Mouse (Mus musculus) ES-E14 (cell line): ENCODE measurements around the gene Celsr3. TPM values are rescaled to one million over a fixed set of nuclear protein-coding genes. Genes with fewer than 3 reads are reported as not detected.

Experiments used
- DNase-seq: peaks from one replicate; pipeline ENCODE4 v3.0.0-alpha.2; 2013; ENCODE audit warnings: low read depth, low spot score
- H3K27ac ChIP-seq: 2 replicates; pipeline ENCODE4 v1.5.1; 2012; ENCODE audit warnings: low read depth, mild to moderate bottlenecking, low read length, moderate library complexity, mixed read lengths; ENCODE audit not compliant: poor library complexity, insufficient read depth, severe bottlenecking
- H3K36me3 ChIP-seq: 2 replicates; pipeline ENCODE4 v1.6.1; 2012; ENCODE audit warnings: mild to moderate bottlenecking, low read length, moderate library complexity, mixed read lengths; ENCODE audit not compliant: control insufficient read depth, poor library complexity, insufficient read depth, severe bottlenecking
- H3K4me1 ChIP-seq, 2 experiments: fragments of 150-350 bp in 1 of 2; sonication (generic) in 1 of 2; 2 replicates each; pipeline ENCODE4 v1.6.1; 2012; ENCODE audit warnings: low read length in 2 of 2, mild to moderate bottlenecking in 1 of 2, mixed read lengths in 1 of 2; ENCODE audit not compliant: control insufficient read depth in 2 of 2, insufficient read depth in 2 of 2, poor library complexity in 1 of 2
- H3K4me3 ChIP-seq, 2 experiments: fragments of 150-350 bp in 1 of 2; sonication (generic) in 1 of 2; 2 replicates each; pipeline ENCODE4 v1.5.1; 2012; ENCODE audit warnings: low read length in 2 of 2, low read depth in 1 of 2, mild to moderate bottlenecking in 1 of 2, mixed read lengths in 1 of 2; ENCODE audit not compliant: insufficient read depth in 1 of 2, poor library complexity in 1 of 2, severe bottlenecking in 1 of 2
- H3K9ac ChIP-seq: 2 replicates; pipeline ENCODE4 v1.6.1; 2012; ENCODE audit warnings: low read depth, mild to moderate bottlenecking, low read length, mixed read lengths; ENCODE audit not compliant: poor library complexity, insufficient read depth, severe bottlenecking
- H3K9me3 ChIP-seq: fragments of 150-350 bp; sonication (generic); 2 replicates; pipeline ENCODE4 v1.6.1; 2012; ENCODE audit warnings: low read depth, mild to moderate bottlenecking, low read length; ENCODE audit not compliant: control insufficient read depth, insufficient read depth
- CHD2 ChIP-seq: IDR thresholded peaks from 2 replicates; pipeline ENCODE4 v1.6.1; 2014; ENCODE audit warnings: mild to moderate bottlenecking, low read depth, low read length, inconsistent platforms
- HCFC1 ChIP-seq: IDR thresholded peaks from 2 replicates; pipeline ENCODE4 v1.6.1; 2012; ENCODE audit warnings: low read length, inconsistent platforms, borderline replicate concordance; ENCODE audit not compliant: insufficient read depth
- MAFK ChIP-seq: IDR thresholded peaks from 2 replicates; pipeline ENCODE4 v1.6.1; 2014; ENCODE audit warnings: mild to moderate bottlenecking, low read depth, low read length, inconsistent platforms; ENCODE audit not compliant: insufficient read depth
- ZC3H11A ChIP-seq: IDR thresholded peaks from 2 replicates; pipeline ENCODE4 v1.6.1; 2012; ENCODE audit warnings: low read depth, mild to moderate bottlenecking, inconsistent platforms, low read length, borderline replicate concordance
- ZNF384 ChIP-seq: IDR thresholded peaks from 2 replicates; pipeline ENCODE4 v1.6.1; 2012; ENCODE audit warnings: low read depth, low read length, inconsistent platforms
- in situ Hi-C, 2 experiments: fragments of 600-800 bp; cut with MboI; formaldehyde crosslinking; loops; one replicate each; pipeline ENCODE4 v1.15.1; 2025; ENCODE audit warnings: low sequenced_read_pairs in 2 of 2, inconsistent platforms in 1 of 2; ENCODE audit not compliant: unreplicated experiment in 2 of 2
- total RNA-seq: library from RNA; depleted of rRNA; stranded (reverse); fragments of 300-350 nt; gene quantifications from 2 replicates; pipeline ENCODE4 v1.2.3, GENCODE M21; 2012; rRNA removed

Gene Celsr3
- total RNA-seq, 1 experiment, result 4.3 TPM

DNA sequence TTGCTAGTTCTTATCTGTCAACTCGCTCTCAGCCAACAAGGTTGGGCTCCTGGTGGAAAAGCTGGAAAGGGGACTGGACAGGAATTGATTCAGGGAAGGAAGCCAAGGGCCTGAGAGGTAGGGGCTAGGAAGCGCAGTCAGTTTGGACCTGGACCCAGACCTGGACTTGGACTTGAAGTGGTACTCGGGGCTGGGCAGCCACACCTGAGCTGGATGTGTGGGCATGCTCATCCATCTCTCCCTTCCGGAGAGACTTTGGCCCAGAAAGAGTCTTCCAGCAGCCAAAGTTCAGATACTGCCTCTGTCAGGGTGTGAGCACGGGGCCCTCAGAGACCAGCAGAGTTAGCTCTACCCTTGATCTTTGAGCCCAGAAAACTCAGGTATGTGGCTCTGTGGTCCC is 29.2 kb downstream of the Celsr3 start:
- DNase-seq, result no peak
- H3K4me1 ChIP-seq, result peaks cover 0 to 9% of the 10 kb centered on the region in 2 experiments; a peak in 1 of 4 replicates
- TF ChIP-seq ZC3H11A (no peak), ZNF384 (no peak), CHD2 (no peak), HCFC1 (no peak), MAFK (no peak)
- H3K9me3 ChIP-seq, result no peaks in the 10 kb centered on the region
- peak overlapping the region in 1 of 2 experiments; percentile 73; a peak in 1 of 4 replicates for H3K4me3 ChIP-seq
- in situ Hi-C loops, result no loop called here
- H3K27ac ChIP-seq, result no peak overlapping the region
- H3K36me3 ChIP-seq, result peaks cover 3% of the 10 kb centered on the region; the same call in 1 of the 2 replicates
- no peak overlapping the region for H3K9ac ChIP-seq

DNA sequence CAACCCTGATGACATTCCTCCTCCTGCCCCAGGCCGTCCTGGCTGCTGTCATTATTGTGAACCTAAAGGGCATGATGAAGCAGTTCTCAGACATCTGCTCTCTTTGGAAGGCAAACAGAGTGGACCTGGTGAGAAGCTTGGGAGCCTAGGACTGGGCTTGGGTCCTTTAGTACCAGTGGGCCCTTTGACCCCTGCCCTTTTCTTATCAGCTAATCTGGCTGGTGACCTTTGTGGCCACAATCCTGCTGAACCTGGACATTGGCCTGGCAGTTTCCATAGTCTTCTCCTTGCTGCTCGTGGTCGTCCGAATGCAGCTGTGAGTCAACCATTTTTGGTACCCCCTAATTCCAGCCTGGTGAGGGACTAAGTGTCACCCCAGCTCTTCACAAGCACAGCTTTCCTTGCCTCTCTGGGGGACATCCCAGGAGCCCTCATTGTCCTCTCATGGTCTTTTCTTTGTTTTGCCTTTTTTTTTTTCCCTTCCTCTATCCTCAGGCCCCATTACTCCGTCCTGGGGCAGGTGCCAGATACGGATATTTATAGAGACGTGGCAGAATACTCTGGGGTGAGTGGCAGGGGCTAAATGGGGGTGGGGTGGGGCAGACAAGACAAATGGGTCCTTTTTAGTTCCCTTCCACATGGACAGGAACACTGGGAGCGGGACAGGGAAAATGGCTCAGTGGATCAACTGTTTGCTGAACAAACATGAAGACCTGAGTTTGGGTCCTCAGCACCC is 32.8 kb downstream of the Celsr3 start:
- in situ Hi-C loops, result no loop called here
- no peak overlapping the region for H3K27ac ChIP-seq
- H3K9me3 ChIP-seq, result no peaks in the 10 kb centered on the region
- peaks cover 10% of the 10 kb centered on the region; the same call in 1 of the 2 replicates for H3K36me3 ChIP-seq
- no peak overlapping the region for H3K9ac ChIP-seq
- no peak overlapping the region for H3K4me3 ChIP-seq
- H3K4me1 ChIP-seq, result peaks cover 0 to 2% of the 10 kb centered on the region in 2 experiments; a peak in 1 of 4 replicates
- DNase-seq, result no peak
- TF ChIP-seq ZC3H11A (no peak), CHD2 (no peak), ZNF384 (no peak), MAFK (no peak), HCFC1 (no peak)

Other genes with a start within 250 kb of the Celsr3 start
- gene Wdr6, start 247.6 kb upstream of the Celsr3 start, total RNA-seq, result 56.9 and 78.8 TPM in 2 replicates
- 13.7 and 18.1 TPM in 2 replicates for gene P4htm, start 228.7 kb upstream of the Celsr3 start, total RNA-seq
- gene Arih2, start 176.9 kb upstream of the Celsr3 start, total RNA-seq, result 98.7 and 128 TPM in 2 replicates
- 42.0 and 59.4 TPM in 2 replicates for gene Slc25a20, start 164.2 kb upstream of the Celsr3 start, total RNA-seq
- gene Prkar2a, start 137.0 kb upstream of the Celsr3 start, total RNA-seq, result 12.0 and 18.2 TPM in 2 replicates
- gene Ip6k2, start 42.5 kb upstream of the Celsr3 start, total RNA-seq, result 23.0 and 24.4 TPM in 2 replicates
- 17.4 and 20.2 TPM in 2 replicates for gene Nckipsd, start 18.0 kb upstream of the Celsr3 start, total RNA-seq
- 15.1 and 19.8 TPM in 2 replicates for gene Slc26a6, start 27.0 kb downstream of the Celsr3 start, total RNA-seq
- 0.22 and 0.53 TPM in 2 replicates for gene Tmem89, start 88.3 kb downstream of the Celsr3 start, total RNA-seq
- gene Uqcrc1, start 110.3 kb downstream of the Celsr3 start, total RNA-seq, result 354 and 426 TPM in 2 replicates
- gene Col7a1, start 127.3 kb downstream of the Celsr3 start, total RNA-seq, result 15.1 and 25.5 TPM in 2 replicates
- 0.36 TPM in 1 of 2 replicates, not detected in the other for gene Ucn2, start 159.7 kb downstream of the Celsr3 start, total RNA-seq
- gene Pfkfb4, start 165.5 kb downstream of the Celsr3 start, total RNA-seq, result 4.4 and 5.0 TPM in 2 replicates
- 44.0 and 49.0 TPM in 2 replicates for gene Shisa5, start 212.2 kb downstream of the Celsr3 start, total RNA-seq
- 6.2 and 7.4 TPM in 2 replicates for gene Trex1, start 233.4 kb downstream of the Celsr3 start, total RNA-seq
- gene Atrip, start 247.8 kb downstream of the Celsr3 start, total RNA-seq, result 17.1 and 21.7 TPM in 2 replicates